Mouse (Mus musculus) kidney, embryonic 16.5 days (tissue): Measurements from ENCODE around the gene Hdac7. TPM values are rescaled to one million over a fixed set of nuclear protein-coding genes. Genes with fewer than 3 reads are reported as not detected.
A peak's percentile ranks its signal among the peaks of the same experiment; 100 is the strongest.

Source experiments
- ATAC-seq: fragments of 200-750 bp; cut with Nextera tagmentation; 2 replicates; pipeline ENCODE4 v1.8.0; 2017; ENCODE audit warnings: moderate TSS enrichment; ENCODE audit not compliant: low FRiP score, low TSS enrichment
- H3K27ac ChIP-seq: fragments of 300-500 bp; sonication (generic); 2 replicates; pipeline ENCODE4 v1.5.1; 2014; ENCODE audit warnings: low read length
- H3K27me3 ChIP-seq: fragments of 300-500 bp; sonication (generic); 2 replicates; pipeline ENCODE4 v1.6.1; 2014; ENCODE audit warnings: low read length, control low read depth, mixed read lengths; ENCODE audit not compliant: insufficient read depth
- H3K36me3 ChIP-seq: fragments of 300-500 bp; sonication (generic); 2 replicates; pipeline ENCODE4 v1.6.1; 2014; ENCODE audit warnings: low read length, control low read depth, mixed read lengths; ENCODE audit not compliant: insufficient read depth
- H3K4me1 ChIP-seq: fragments of 300-500 bp; sonication (generic); 2 replicates; pipeline ENCODE4 v1.6.1; 2014; ENCODE audit warnings: low read length, control low read depth, mixed read lengths; ENCODE audit not compliant: insufficient read depth
- H3K4me2 ChIP-seq: fragments of 300-500 bp; sonication (generic); replicated peaks from 2 replicates; pipeline ENCODE4 v1.6.1; 2014; ENCODE audit warnings: low read depth, low read length
- H3K4me3 ChIP-seq: fragments of 300-500 bp; sonication (generic); 2 replicates; pipeline ENCODE4 v1.5.1; 2014; ENCODE audit warnings: mild to moderate bottlenecking, low read length
- H3K9ac ChIP-seq: fragments of 300-500 bp; sonication (generic); replicated peaks from 2 replicates; pipeline ENCODE4 v1.6.1; 2014; ENCODE audit warnings: low read length
- H3K9me3 ChIP-seq: fragments of 300-500 bp; sonication (generic); 2 replicates; pipeline ENCODE4 v1.6.1; 2016; ENCODE audit warnings: low read length, control low read depth
- WGBS: fragments of 180-500 bp; shearing (Covaris S2); extraction: QIAGEN DNeasy Blood & Tissue Kit; methylation state at CpG from one replicate; pipeline ENCODE4 v1.1.7; 2014; 5-methylcytosine and 5-hydroxymethylcytosine counted together
- polyA plus RNA-seq: library from polyadenylated mRNA; unstranded; fragments of >200 nt; fragmentation: Nextera tagmentation; extraction: Ambion mirVana; gene quantifications from 2 replicates; pipeline ENCODE4 v1.2.1, GENCODE M21; 2015

Gene Hdac7
- polyA plus RNA-seq, 1 experiment from 2014 or later: 37.3 TPM

DNA sequence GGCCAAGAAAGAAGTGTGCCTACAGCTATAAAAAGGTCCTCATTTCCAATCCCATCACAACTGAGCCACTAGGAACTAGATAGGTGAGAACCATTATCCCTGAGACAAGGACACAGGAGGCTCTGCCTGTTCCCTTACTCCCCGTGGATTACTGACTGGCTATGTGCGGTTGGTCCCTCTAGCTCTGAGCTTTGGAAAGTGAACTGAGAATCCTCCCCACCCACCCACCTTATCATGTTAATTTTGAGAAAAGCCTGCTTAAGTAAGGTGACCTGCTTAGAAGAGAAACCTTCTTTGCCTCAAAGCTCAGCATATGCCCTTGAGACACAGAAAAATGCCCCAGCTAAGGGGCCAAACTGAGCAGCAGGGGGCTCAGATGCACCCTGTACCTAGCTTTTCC lies 14.9 kb downstream of the Hdac7 start:
- Histone ChIP-seq H3K27me3 (no peaks in the 10 kb centered on the region), H3K36me3 (no peaks in the 10 kb centered on the region), H3K9ac (peak overlapping the region; percentile 98), H3K9me3 (no peaks in the 10 kb centered on the region), H3K4me2 (peak overlapping the region; percentile 92), H3K4me1 (peaks cover 73% of the 10 kb centered on the region), H3K27ac (peak overlapping the region; percentile 97), H3K4me3 (peak overlapping the region; percentile 85)
- ATAC-seq: no peak
- WGBS: 61% methylated on average over 2 of the region's 2 CpGs

DNA sequence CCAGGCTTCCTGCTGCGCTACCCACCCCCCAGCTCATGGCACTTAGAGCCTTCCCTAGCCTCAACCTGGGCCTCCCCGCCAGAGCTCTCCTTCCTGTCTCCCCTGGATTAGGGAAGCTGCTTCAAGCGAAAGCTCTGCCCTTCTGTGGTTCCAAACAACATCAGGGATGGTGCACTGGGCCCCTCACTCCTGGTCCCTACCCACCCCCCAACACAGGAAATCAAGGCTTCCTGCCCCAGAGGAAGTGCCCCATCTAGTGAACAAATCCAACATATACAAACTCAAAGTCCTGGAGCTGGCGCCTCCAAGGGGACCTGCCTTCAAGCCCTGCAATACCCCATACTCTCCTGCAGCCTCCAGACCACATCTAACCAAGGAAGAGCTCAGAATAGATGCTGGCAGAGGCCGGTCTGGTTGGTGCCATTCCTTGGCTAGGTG lies 15.4 kb downstream of the Hdac7 start:
- ATAC-seq: no peak
- Histone ChIP-seq H3K9ac (peak overlapping the region; percentile 51), H3K9me3 (no peaks in the 10 kb centered on the region), H3K4me1 (peaks cover 78% of the 10 kb centered on the region), H3K27me3 (no peaks in the 10 kb centered on the region), H3K4me3 (peak overlapping the region; percentile 85; the same call in 1 of the 2 replicates), H3K27ac (peak overlapping the region; percentile 97), H3K4me2 (peak overlapping the region; percentile 92), H3K36me3 (no peaks in the 10 kb centered on the region)
- 62% methylated on average over 5 of the region's 5 CpGs for WGBS

DNA sequence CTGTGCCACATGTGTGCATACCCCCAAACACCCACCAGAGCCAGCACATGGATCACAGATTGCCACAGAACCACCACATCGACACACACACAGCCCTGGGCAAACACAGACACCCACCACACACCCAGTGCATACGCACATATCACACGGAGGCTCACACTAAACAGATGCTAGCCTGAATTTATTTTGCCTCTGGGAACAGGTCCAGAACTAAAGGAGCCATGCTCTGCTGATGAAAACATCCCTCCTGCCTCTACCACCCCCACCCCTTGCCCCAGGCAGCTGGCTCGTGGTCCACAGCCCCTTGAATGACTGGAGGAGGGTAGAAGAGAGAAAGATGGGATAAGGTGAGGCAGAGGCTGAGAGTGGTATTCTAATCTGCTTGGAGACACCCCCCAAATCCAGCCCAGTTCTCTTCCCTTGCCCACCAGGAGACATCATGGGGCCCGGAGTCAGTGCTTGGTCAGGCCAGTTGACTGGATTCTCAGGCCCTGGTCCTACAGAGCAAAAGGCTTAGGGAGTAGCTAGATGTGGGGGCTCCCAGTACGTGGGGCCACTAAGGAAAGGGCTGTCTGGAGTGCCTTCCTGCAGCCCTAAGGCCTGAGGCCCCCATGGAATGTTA lies 16.0 kb downstream of the Hdac7 start:
- peak overlapping the region; percentile 51 for H3K9ac ChIP-seq
- peak overlapping the region; percentile 26 for H3K4me3 ChIP-seq
- peak overlapping the region; percentile 92 for H3K4me2 ChIP-seq
- H3K36me3 ChIP-seq: no peaks in the 10 kb centered on the region
- no peak for ATAC-seq
- 51% methylated on average over 6 of the region's 6 CpGs for WGBS
- H3K27ac ChIP-seq: peak overlapping the region; percentile 78
- H3K9me3 ChIP-seq: no peaks in the 10 kb centered on the region
- H3K4me1 ChIP-seq: peaks cover 84% of the 10 kb centered on the region
- no peaks in the 10 kb centered on the region for H3K27me3 ChIP-seq

GRCm38 (mm10) chr15:97827401-97827800 lies 16.9 kb downstream of the Hdac7 start:
- no peak overlapping the region for H3K27ac ChIP-seq
- no peak overlapping the region for H3K4me2 ChIP-seq
- H3K36me3 ChIP-seq: no peaks in the 10 kb centered on the region
- H3K9ac ChIP-seq: no peak overlapping the region
- no peaks in the 10 kb centered on the region for H3K9me3 ChIP-seq
- peaks cover 84% of the 10 kb centered on the region for H3K4me1 ChIP-seq
- 80% methylated on average over 8 of the region's 8 CpGs for WGBS
- no peak overlapping the region for H3K4me3 ChIP-seq
- ATAC-seq: no peak
- no peaks in the 10 kb centered on the region for H3K27me3 ChIP-seq

GRCm38 (mm10) chr15:97826588-97827261 lies 17.6 kb downstream of the Hdac7 start:
- Histone ChIP-seq H3K27me3 (no peaks in the 10 kb centered on the region), H3K36me3 (no peaks in the 10 kb centered on the region), H3K9ac (no peak overlapping the region), H3K4me1 (peaks cover 85% of the 10 kb centered on the region), H3K9me3 (no peaks in the 10 kb centered on the region), H3K4me2 (no peak overlapping the region), H3K4me3 (no peak overlapping the region), H3K27ac (no peak overlapping the region)
- no peak for ATAC-seq
- WGBS: 57% methylated on average over 5 of the region's 5 CpGs

GRCm38 (mm10) chr15:97825941-97826587 lies 18.2 kb downstream of the Hdac7 start:
- Histone ChIP-seq H3K27me3 (no peaks in the 10 kb centered on the region), H3K9ac (peak overlapping the region; percentile 63), H3K4me3 (no peak overlapping the region), H3K36me3 (no peaks in the 10 kb centered on the region), H3K9me3 (no peaks in the 10 kb centered on the region), H3K4me2 (peak overlapping the region; percentile 63), H3K4me1 (peaks cover 91% of the 10 kb centered on the region), H3K27ac (peak overlapping the region; percentile 83)
- ATAC-seq: no peak
- whole genome bisulfite sequencing: 52% methylated on average over 12 of the region's 12 CpGs

DNA sequence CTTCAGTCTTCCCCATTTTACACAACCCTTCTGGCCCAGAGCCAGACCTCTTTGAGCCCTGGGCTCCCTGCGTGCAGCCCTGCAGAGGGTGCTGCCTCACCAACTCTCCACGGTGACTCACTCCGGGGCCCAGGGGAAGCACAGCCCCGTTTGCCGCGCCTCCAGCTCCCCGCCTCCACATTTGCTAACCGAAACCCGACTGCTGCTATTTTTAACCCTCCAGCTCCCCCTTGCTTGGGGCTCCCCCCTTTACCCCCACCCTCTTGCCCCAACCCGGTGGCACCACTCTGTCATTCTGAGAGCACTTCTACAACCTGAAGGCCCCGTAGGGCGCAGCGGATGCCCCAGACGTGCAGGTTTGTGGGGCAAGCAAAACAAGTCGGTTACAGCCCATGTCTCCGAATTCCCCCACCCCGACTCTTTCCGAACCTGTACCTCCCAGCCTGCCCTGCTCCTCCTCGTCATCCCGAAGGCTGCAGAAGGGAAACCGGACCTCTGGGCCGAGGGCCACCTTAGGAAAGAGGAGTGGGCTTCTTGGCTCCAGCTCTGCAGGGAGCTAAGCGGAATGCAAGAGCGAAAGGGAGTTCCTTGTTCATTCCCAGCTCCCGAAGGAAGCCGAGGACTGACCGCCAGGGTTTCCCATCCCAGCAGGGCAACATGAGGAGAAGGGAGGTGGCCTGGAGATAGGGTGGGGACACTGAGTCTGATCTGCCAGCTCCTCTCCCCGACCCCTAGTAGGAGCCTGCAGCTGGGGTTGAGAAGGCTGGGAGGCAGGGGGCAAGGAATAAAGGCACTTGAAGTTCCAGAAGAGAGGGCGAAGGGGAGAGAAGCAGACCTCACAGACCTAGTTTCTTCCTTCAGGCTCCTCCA lies 19.0 kb downstream of the Hdac7 start:
- 6% methylated on average over 29 of the region's 29 CpGs for WGBS
- H3K9me3 ChIP-seq: no peaks in the 10 kb centered on the region
- ATAC-seq: peak; percentile 58; the same call in 1 of the 2 replicates
- H3K27me3 ChIP-seq: no peaks in the 10 kb centered on the region
- peak overlapping the region; percentile 63 for H3K9ac ChIP-seq
- H3K27ac ChIP-seq: peak overlapping the region; percentile 83
- peaks cover 94% of the 10 kb centered on the region for H3K4me1 ChIP-seq
- no peaks in the 10 kb centered on the region; the same call in 1 of the 2 replicates for H3K36me3 ChIP-seq
- peak overlapping the region; percentile 63 for H3K4me2 ChIP-seq
- peak overlapping the region; percentile 37 for H3K4me3 ChIP-seq

DNA sequence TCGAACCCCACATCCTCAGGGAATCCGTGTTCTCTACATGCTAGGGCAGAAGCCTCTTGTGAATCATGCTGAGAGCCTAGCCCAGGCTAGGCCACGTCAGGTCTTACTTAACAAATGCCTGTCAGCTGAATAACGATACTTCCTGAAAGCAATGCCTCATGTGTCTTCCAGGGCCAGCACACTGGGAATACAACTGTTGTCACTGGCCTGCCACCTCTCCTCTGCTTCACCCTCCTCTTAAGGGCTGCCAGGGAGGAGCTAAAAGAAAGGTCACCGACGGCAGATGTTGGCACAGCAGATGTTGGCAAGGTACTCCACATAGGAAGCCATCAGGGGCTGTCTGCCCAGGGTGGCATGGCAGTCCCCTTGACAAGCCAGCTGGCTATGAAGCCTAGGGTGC lies 20.3 kb downstream of the Hdac7 start:
- Histone ChIP-seq H3K4me2 (no peak overlapping the region), H3K27ac (no peak overlapping the region), H3K4me3 (no peak overlapping the region), H3K9ac (peak overlapping the region; percentile 10; the same call in 1 of the 2 replicates), H3K9me3 (no peaks in the 10 kb centered on the region), H3K4me1 (peaks cover 84% of the 10 kb centered on the region), H3K36me3 (peaks cover 3% of the 10 kb centered on the region), H3K27me3 (no peaks in the 10 kb centered on the region)
- no peak for ATAC-seq
- WGBS: 77% methylated on average over 6 of the region's 6 CpGs

GRCm38 (mm10) chr15:97823479-97823878 lies 20.8 kb downstream of the Hdac7 start:
- H3K9ac ChIP-seq: no peak overlapping the region; the same call in 1 of the 2 replicates
- peaks cover 79% of the 10 kb centered on the region for H3K4me1 ChIP-seq
- no peaks in the 10 kb centered on the region for H3K9me3 ChIP-seq
- H3K36me3 ChIP-seq: peaks cover 3% of the 10 kb centered on the region
- H3K27ac ChIP-seq: no peak overlapping the region
- H3K4me3 ChIP-seq: no peak overlapping the region
- no peak overlapping the region for H3K4me2 ChIP-seq
- no peak for ATAC-seq
- no peaks in the 10 kb centered on the region for H3K27me3 ChIP-seq
- 75% methylated on average over 12 of the region's 12 CpGs for WGBS
